Mouse (Mus musculus): ENCODE measurements around the gene Musk.

GRCm38 (mm10) chr4:58320293-58320692 is 34.5 kb downstream of the Musk start:
- TF ChIP-seq HCFC1 (IDR thresholded peaks at IDR 0.05; ENCODE audit: low read depth, low read length) (no peak), GATA1 (IDR thresholded peaks at IDR 0.05; ENCODE audit: low read depth, low read length) (no peak)
